Mouse (Mus musculus) ovary, postnatal 10 days (tissue): ENCODE data around the gene Rilpl1.
"Not testable (repeated sequence)": the region's sequence is repeated elsewhere in the genome, so short reads cannot be mapped to it uniquely, and the experiment has no call there.

Source experiments
- DNase-seq: peaks from one replicate; pipeline ENCODE4 v3.0.0; 2022; ENCODE audit warnings: low spot score

The Rilpl1 gene

GRCm38 (mm10) chr5:124492618-124493017 is 38.6 kb downstream of the Rilpl1 start:
- DNase-seq = no peak

GRCm38 (mm10) chr5:124491732-124492131 is 39.5 kb downstream of the Rilpl1 start:
- DNase-seq = no peak

GRCm38 (mm10) chr5:124488885-124489284 is 42.3 kb downstream of the Rilpl1 start:
- DNase-seq = no peak

- DNase-seq = no peak
Observed at GRCm38 (mm10) chr5:124485654-124486053, 45.5 kb downstream of the Rilpl1 start.

GRCm38 (mm10) chr5:124483655-124484396 is 47.4 kb downstream of the Rilpl1 start:
- DNase-seq = no peak

GRCm38 (mm10) chr5:124482966-124483654 is 48.1 kb downstream of the Rilpl1 start, which contains the start of gene Snrnp35:
TSS of gene Snrnp35 (plus strand) at chr5:124483134.
- peak; percentile 95 for DNase-seq

GRCm38 (mm10) chr5:124482436-124482965 is 48.7 kb downstream of the Rilpl1 start:
- no peak for DNase-seq

GRCm38 (mm10) chr5:124481714-124482113 is 49.5 kb downstream of the Rilpl1 start:
- no peak for DNase-seq

GRCm38 (mm10) chr5:124480119-124480518 is 51.1 kb downstream of the Rilpl1 start:
- no peak for DNase-seq

GRCm38 (mm10) chr5:124478873-124479204 is 52.4 kb downstream of the Rilpl1 start:
- DNase-seq = no peak

GRCm38 (mm10) chr5:124470591-124471171 is 60.5 kb downstream of the Rilpl1 start:
- no peak for DNase-seq

GRCm38 (mm10) chr5:124469486-124469885 is 61.7 kb downstream of the Rilpl1 start:
- DNase-seq = no peak

- no peak for DNase-seq
Observed at GRCm38 (mm10) chr5:124468365-124468764, 62.8 kb downstream of the Rilpl1 start.

- DNase-seq = no peak
Observed at GRCm38 (mm10) chr5:124467766-124468165, 63.4 kb downstream of the Rilpl1 start.

- no peak for DNase-seq
Observed at GRCm38 (mm10) chr5:124464905-124465304, 66.3 kb downstream of the Rilpl1 start.

- no peak for DNase-seq
Observed at GRCm38 (mm10) chr5:124463462-124463861, 67.7 kb downstream of the Rilpl1 start.

GRCm38 (mm10) chr5:124462297-124463025 is 68.7 kb downstream of the Rilpl1 start:
- no peak for DNase-seq

- DNase-seq = not testable (repeated sequence)
Observed at GRCm38 (mm10) chr5:124460922-124461321, 70.3 kb downstream of the Rilpl1 start.

- DNase-seq = no peak
Observed at GRCm38 (mm10) chr5:124456762-124457161, 74.4 kb downstream of the Rilpl1 start.

- DNase-seq = no peak
Observed at GRCm38 (mm10) chr5:124454082-124454419, 77.1 kb downstream of the Rilpl1 start.

GRCm38 (mm10) chr5:124453339-124454081 is 77.7 kb downstream of the Rilpl1 start:
- no peak for DNase-seq
